Mouse (Mus musculus): Measurements from ENCODE around the gene Snx9.

Gene Snx9

DNA sequence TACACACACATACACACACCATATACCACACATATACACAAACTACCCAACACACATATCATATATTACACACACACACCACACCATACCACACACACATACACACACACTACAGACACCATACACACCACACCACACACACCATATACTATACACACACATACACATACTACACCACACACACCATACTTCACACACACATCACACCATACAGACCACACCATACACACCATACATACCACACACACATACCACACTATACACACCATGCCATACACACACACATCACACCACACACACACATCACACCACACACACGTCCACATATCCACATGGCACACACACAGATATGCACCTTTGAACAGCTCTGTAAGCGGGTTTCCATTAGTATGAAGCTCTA, 34.3 kb upstream of the Snx9 start:
- no peak for DNase-seq (ENCODE audit: low read depth, low spot score)

DNA sequence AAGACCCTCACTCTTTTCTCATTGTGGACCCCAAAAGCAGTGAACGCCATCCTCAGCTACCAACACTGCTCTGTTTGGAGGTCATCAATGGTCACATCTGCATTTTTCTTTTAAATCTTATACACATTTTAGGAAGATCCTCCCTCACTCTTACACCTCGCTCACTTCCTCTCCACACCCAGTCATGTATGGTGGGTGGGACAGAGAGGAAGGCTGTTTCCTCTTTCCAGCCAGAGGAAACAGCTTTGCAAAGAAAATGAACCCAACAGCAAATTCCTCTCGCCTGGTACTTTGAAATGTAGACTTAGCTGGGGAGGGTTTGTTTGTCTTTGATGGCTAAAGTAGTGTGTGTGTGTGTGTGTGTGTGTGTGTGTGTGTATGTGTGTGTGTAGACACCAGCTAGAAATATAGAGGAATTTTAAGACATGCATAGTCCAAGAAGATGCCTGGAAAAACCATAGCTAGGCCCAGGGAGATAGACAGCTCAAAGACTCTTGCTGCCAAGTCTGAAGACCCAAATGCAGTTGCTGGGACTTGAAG, 33.2 kb upstream of the Snx9 start:
- no peak for DNase-seq (ENCODE audit: low read depth, low spot score)

DNA sequence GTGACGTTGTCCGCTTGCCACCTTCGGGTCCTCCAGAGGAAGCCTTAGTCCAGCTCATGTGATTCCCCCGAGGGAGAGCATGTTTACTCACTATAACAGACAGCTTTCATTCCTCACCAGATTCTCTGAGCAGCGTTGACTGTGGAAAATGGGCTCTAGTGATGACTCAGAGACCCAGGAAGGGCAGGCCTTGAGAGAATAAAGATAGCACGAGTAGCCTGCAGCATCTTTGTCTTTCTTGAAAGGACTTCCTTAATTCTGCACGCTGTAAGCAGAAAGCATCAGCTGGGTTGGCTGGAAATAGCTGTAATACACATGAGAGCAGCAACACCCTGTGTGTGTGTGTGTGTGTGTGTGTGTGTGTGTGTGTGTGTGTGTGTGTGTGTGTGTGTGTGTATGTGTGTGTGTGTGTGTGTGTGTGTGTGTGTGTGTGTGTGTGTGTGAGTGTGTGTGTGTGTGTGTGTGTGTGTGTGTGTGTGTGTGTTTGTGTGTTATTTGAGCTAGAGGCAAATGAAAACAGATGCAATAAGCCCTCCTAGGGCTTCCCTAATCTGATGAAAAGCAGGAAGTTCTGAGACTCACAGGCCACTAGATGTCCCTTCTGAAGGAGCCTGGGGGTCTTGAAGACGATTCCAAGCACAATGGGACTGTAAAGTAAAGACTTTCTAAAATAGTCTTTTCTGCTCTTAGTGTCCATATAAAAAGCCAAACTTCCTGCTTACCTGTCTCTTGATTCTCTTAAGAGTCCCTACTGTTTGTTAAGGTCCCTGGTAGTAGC, 27.1 kb upstream of the Snx9 start:
- DNase-seq (ENCODE audit: low read depth, low spot score): no peak

DNA sequence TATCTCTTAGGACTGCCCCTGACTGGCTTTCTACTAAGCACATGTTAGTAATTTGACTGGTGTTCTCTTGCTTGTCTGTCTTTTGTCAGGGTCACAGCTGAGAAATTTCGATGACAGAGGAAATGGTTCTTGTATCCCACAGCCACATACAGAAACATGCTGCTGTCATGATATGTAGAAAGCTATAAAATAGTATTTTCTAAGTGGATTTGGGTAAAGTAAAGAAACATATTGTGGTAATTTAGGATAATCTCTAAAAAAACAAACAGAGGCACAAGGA, 26.5 kb upstream of the Snx9 start:
- no peak for DNase-seq (ENCODE audit: low read depth, low spot score)

DNA sequence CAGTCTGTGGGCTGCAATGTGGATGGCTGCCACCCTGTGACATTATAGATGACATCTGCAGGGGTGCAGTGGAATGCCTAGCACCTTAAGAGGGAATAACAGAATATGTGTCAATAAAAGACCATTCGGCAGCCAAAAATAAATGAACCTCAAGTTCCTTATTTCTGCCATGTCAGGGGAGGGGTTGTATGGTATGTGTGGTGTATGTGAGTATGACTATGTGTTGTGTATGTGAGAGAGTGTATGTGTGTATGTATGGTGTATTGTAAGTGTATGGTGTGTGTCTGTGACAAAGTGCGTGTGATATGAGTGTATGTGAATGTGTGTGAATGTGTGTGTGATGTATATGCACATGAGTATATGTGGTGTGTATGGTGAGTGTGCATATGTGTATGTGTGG, 23.3 kb upstream of the Snx9 start:
- no peak for DNase-seq (ENCODE audit: low read depth, low spot score)

DNA sequence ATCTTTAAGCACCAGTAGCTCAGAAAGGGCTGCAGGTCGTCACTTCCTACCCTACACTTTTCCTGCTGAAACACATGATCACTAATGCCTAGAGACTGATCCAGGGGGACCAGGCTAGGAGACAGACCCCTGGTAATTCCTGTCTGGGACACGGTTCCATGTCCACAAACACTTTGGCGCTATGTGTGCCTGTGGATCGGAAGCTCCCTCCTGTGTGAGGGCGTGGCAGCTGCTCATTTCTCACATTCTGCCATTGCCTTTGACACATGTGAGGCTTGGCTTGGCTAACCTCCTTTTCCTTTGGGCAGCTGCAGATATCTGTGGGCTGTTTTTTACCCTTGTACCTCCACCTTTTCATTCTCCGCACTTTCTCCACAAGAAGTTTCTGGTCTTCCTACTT, 22.0 kb upstream of the Snx9 start:
- DNase-seq (ENCODE audit: low read depth, low spot score): no peak

DNA sequence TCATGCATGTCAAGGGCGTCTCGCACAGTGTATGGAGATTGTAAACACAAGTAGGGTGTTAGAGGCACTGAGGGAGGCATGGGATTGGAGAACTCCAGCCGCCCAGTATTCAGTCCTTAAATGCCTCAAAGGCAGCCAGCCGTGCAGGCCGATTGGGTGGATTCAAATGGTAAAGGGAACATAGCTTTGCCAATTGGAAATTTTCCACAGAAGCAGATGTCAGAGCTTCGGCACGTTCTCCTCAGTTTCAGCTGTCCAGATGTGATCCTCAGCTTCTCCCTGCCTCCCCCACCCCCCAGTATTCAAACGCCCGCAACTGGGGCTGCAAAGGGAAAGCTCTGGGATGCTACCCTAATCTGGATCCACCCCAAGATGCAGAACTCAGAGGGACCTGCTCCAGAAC, 21.3 kb upstream of the Snx9 start:
- no peak for DNase-seq (ENCODE audit: low read depth, low spot score)

DNA sequence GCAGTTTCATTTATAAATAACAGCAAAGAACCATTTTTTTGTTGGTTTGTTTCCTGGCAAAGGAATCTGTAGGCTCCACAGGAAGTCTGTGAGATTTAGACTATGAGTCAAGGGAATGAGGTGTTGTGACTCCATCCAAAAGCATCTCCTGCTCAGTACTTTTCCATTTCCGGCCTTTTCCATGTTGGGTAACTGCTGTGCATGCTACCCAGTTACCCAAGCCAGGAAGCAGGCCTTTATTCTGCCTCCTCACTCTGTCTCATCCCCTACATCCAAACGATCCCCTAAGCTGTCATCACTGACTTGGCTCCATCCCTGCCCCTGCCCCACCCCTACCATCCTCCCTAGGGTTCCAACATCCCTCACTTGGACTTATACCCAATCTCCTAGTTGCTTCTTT, 18.6 kb upstream of the Snx9 start:
- no peak for DNase-seq (ENCODE audit: low read depth, low spot score)

DNA sequence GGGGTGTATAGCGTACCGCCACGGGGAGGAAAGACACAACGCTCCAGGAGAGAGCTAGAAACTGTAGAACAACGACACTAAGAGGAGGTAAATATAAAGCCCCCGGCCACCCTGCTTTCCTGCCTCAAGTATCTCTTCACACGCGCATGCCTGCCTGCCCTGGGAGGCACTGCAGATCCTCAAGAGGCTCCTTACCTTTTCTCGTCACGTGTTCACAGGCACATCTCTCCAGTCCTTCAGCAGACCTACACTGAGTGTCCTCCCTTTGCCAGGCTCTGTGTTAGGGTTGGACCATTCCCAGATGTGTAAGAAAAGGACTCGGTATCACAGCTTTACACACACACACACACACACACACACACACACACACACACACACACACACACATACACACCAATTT, 18.1 kb upstream of the Snx9 start:
- DNase-seq (ENCODE audit: low read depth, low spot score): no peak

DNA sequence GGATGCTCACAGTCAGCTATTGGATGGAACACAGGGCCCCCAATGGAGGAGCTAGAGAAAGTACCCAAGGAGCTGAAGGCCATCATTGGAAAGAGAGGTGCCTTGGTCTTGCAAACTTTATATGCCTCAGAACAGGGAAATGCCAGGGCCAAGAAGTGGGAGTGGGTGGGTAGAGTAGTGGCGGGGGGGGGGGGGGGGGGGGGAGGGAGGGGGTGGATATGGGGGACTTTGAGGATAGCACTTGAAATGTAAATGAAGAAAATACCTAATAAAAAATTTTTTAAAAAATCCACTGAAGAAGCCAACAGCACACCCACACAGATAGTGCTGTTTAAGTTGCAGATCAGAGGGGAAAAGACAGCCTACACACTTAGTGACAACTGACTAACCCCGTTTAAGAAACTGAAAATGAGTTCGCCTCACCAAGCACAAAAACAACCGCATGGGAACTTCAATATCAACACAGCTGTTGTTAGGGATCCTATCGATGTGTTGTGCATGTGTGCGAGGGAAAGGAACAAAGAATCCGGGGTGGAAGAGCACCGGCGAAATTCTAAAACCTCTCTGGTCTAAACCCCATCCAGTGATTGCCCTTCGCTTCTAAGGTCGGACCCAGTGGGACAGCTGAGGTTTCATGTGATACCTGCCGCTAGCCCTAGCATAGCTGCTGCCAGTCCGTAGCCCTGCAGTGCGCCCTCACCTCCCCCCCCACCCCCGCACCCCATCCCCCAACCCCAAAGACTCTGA, 13.1 kb upstream of the Snx9 start:
- no peak for DNase-seq (ENCODE audit: low read depth, low spot score)

DNA sequence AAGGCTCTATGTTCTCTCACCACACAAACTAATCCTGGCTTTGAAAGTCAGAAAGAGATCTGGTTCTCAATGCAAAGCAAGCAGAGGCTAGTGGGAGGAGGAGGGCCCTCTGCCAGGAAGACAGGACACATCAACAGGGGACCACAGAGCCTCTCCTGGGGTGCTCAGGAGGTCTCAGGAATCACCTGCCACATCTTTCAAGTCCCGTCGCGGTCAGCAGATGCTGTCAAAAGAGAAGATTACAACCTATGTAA, 12.6 kb upstream of the Snx9 start:
- no peak for DNase-seq (ENCODE audit: low read depth, low spot score)

DNA sequence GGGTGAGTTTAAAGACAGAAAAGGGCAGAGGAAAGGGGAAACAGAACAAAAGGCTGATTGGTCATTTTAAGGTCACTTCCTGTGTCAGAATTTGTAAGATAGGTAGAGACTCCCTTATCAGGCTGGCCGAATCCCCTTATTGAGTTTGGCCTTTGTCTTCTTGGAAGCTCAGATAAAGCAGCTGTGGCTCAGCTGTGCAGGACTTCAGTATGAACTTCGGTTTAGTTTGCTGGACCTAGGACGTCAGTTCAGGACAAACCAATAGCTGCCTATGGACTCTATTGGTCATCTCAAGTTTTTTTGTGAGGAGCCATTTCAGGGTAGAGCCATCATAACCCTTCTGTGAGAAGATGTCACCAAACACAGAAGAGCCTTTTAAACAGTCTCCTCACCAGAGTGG, 12.2 kb upstream of the Snx9 start:
- no peak for DNase-seq (ENCODE audit: low read depth, low spot score)

DNA sequence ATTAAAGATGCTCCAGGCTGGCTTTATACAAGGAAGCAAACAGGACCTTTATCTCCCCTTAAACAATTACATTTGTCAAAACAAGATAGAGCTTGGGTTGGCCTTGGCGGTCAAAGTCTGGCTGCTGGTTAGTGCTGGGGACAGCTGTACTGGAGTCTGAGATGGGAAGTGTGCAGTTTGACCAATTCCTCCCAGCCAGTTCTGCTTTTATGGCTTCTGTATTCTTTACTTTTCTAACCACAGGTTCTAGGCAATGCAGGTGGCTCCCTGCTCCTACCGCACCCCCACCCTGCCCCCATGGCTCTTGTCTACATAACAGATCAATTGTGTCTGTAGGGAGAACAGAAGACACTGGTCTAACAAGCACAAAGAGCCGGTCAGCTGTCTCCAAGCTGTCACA, 11.2 kb upstream of the Snx9 start:
- no peak for DNase-seq (ENCODE audit: low read depth, low spot score)

DNA sequence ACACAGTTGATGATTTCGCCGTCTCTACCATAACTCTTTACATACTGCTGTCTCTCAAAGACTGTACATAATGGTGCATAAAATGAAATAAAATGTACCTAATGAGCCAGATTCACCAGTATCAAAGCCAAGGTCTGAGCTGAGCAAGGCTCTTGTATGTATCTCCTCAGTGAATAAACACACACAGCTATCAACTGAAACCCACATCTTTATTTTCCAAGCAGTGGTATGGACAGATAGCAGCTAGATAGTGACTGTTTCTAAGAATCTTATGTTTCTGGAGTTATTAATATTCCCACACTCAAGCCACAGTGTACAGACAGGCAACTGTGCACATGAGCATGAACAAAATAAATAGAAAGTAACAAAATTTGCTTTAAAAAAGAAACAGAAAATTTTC, 10.7 kb upstream of the Snx9 start:
- DNase-seq (ENCODE audit: low read depth, low spot score): no peak

DNA sequence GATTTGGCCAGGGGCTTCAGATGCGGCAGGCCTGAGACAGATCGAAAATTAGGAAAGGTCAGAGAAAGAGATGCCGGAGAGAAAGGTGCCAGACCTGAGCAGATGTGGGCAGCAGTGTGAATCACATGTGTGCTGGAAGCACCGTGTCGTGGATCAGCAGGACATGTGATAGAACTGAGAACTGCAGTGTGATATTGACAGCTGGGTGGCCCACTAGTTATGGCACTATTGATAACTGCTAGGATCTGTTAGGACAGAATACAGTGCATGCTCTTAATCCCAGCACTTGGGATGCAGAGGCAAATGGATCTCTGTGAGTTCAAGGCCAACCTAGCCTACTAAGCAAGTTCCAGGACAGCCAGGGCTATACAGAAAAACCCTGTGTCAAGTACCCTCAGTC, 10.3 kb upstream of the Snx9 start:
- no peak for DNase-seq (ENCODE audit: low read depth, low spot score)

DNA sequence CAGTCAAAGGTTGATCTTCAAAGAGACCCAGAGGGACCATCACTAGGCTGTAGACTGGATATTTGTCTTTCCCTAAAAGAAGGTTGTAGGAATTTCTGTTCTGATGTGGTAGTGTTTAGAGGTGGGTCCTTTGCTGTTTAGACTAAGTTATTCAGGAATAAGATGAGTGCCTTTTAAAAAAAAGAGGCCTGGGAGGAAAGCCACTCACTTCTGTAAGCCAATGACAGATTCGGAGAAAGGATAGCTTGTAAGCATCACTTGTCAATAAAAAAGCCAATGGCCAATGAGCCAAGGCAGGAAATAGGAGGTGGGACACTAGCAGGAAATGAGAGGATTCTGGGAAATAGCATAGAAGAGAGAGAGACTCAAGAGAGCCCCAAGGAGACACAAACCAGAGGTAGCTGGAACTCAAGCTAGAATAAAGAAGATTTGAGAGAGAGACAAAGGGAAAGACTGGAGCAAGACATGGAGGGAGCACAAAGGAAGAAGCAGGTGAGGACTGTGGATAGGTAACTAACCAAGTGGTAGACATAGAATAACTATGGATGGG, 9.8 kb upstream of the Snx9 start:
- DNase-seq (ENCODE audit: low read depth, low spot score): no peak

DNA sequence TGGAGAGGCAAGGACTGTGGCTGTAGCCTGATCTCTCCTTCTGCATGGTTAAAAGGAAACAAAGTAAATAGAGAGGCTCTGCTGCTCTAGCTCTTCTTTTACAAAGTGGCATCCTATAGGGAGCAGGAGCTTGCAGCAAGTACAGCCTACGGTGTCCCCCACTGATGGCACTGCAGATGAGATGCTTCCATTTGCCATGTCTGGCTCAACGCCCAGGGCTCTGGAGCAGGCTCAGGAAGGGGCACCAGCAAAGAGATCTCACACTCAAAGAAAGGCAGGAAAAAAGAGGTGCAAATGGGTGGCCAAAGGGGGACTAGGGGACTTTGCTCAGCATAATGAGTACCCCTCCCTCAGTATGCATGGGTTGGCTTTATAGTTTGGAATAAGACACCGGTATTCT, 7.0 kb upstream of the Snx9 start:
- no peak for DNase-seq (ENCODE audit: low read depth, low spot score)

DNA sequence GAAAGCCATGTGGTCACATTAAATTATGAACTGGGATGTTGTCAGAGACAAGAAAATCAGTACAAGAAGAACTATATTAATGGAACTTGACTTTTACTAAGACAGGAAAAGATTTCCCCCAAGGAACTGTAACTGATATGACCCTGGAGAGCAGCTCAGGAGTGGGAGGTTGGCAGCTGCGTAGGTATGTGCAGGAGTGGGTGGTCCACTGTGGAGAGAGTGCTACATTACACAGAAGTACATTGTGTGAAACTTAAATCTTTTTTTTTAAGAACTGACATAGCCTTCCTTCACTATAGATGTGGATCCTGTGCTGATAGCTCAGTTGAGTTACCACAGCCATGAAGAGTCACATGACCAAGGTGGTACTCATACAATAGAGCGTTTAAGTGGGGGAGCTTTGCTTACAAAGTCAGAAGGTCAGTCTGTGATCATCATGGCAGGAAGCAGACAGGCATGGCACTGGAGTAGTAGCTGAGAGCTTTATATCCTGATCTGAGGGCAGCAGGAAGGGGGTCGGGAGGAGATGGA, 6.3 kb upstream of the Snx9 start:
- DNase-seq (ENCODE audit: low read depth, low spot score): no peak

DNA sequence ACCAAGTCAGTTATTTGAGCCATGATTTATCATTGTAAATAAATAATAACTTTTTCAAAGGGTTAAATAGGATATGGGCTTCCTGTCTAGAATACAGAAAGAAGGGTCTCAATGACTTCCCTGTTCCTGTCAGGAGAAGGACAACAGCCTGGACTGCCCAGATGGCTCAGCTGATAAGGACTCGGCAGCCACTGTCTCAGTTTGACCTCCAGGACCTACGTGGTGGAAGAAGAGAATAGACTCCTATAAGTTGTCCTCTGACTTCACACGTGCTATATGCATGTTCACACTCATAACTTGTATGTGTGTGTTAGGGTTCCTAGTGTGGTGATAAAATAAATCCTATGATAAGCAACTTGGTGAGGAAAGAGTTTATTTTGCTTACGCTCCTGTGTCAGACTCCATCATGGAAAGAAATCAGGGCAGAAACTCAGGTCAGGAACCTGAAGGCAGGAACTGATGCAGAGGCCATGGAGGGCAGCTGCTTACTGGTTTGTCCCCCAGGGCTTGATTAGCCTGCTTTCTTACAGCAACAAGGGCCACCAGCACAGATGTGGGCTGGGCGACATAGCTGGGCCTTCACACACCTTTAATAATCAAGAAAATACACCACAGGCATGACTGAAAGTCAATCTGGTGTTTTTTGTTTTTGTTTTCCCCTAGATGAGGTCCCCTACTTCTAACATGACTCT, 1.4 kb upstream of the Snx9 start:
- no peak for DNase-seq (ENCODE audit: low read depth, low spot score)

DNA sequence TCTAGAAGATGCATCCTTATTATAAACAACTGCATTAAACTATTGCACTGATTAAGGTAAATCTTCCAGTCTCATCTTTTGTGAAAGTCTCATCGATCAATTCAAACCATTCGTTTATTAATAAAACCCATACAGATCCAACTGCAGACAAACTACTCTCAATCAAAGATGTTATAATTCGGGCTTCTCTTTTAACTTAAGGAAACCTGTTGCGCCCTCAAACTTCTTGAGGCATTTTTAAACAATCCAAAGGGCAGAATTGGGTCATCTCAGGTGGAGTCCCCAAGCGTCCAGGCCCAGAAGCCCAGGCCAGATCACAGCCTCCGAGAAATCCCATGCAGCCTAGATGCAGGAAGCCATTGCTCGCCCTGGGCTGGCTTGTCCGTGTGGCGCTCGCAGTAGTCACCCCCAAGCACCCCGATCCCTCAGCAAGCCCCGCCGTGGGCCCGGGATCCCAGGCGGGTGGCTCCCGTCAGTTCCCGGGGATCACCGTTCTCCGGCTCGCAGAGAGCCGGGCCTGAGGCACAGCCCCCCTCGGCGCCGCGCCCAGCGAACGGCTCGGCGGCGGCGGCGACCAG, 490 bp upstream of the Snx9 start:
- no peak for DNase-seq (ENCODE audit: low read depth, low spot score)

DNA sequence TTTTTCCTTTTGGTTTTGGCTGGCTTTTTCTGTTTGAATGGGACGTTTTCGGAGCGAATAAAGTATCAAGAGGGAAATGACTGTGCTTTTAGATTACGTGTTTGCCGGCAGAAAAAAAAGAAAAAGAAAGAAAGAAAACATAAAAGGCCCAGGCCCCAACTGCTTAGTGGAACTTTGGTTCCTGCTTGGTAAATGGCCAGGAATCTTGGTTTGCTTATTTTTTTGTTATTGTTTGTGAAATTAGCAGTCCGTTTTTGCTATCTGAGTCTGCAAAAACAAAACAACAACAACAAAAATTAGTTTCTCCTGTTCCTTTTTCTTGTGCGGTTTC, 779 bp downstream of the Snx9 start:
- no peak for DNase-seq (ENCODE audit: low read depth, low spot score)

DNA sequence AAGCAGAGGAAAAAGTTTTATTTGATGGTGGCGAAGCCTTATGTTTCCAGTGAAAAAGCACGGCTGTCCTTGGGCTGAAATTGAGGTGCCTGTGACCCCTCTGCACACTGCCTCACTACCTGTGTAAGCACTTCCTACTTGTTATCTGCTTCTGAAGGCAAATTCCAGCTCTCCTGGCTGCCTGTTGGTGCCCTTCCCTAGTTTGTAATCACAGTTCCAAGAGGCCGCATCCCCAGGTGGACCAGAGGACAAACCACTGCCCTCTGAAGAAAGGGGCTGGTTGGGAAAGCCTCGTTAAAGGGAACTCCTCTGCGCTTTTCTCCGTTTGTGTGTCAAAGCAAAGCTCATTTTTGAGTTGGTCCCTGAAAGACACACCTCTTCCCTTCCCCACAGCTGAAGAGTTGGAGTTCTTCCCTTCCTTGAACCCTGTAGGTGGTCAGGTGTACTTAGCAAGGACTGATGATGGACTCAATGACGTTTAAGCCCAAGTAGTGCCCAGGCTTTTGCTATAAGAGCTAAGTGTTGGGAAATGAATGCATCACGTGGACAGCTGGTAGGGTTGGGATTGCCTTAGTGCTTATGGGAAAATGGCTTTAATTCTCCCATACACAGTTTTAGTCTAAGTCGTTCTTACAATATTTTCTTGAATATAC, 2.0 kb downstream of the Snx9 start:
- no peak for DNase-seq (ENCODE audit: low read depth, low spot score)

Measured in telencephalon, adult 2 months (tissue).